Mouse (Mus musculus) v-Abl transformed pro-B cells (cell line): ENCODE measurements around the gene Atp8b4.
"Not testable (repeated sequence)": the region's sequence is repeated elsewhere in the genome, so short reads cannot be mapped to it uniquely, and the experiment has no call there.

Experiments
- in situ Hi-C, 2 experiments: fragments of 400-800 bp; cut with MboI; formaldehyde crosslinking; loops; one replicate each; pipeline ENCODE4 v1.15.1; 2025; ENCODE audit not compliant: unreplicated experiment in 2 of 2

Gene Atp8b4

DNA sequence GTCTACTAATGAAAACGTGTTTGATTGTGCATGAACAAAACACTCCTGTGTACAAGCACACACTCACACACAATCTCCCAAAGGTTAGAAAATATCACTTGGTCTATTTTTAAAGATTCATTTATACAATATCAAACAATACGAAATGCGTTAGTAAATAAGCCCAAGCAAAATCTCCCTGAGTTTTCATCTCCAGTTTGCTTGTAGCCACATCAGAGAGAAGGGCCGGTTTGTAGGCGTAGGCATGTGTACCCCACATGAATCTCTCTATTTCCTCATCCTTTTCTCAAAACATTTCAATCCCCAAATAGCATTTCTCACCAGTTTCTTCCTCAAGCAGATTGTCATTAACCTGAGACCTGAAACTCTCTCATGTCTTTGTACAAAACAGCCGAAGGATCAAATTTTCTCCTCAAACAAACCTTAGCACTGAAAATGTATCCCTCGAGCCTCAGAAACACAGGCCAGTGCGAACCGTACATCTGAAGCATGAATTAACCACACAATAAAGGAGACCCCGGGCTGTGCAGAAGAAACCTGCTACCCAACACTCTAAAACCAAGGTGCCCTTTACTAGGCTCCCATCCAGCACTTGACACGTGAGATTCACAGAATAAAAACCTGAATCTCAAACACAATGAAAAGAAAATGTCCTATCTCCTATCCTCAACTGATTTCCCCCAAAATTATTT, 1.6 kb downstream of the Atp8b4 start:
- in situ Hi-C loops, result no loop called here

- in situ Hi-C loops, result no loop called here
Observed at GRCm38 (mm10) chr2:126496838-126497237, 3.6 kb downstream of the Atp8b4 start.

DNA sequence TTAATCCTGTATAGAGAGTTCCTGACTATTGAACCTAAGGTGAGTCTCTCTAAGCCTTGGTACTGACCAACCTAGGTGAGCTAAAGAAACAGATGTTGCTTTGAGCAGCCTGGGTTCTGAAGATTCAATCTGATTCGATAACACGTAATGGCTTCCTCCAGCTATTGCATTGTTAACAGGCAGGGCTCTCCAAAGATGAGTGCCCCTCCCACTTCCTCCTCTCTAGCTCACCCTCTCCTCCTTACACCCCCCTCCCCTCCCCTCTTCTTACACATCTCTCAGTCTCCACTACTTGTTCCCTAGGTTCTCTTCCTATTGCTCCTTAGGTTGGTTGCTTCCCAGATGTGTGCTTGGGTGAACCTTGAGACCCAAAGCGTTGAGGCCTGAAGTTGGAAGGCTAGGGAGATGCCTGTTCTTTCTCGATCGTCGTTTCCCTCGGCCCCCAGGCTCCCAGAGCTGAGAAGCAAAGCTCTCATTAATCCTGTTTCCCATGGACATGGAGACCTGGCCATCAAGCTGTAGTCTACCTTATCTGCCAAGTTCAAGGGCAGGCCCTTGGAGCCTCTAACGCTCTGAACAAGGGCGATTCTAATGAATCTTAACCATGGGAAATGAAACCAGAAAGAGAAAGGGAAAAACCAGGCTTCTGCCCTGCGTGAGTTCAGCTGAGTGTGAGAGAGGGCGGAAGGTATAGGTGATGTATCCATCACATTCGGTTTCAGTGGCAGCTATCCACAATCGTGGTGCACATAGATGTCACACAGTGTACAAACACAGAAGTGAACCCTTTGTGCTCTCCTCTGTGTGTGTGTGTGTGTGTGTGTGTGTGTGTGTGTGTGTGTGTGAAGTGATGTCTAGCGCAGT, 4.4 kb downstream of the Atp8b4 start:
- in situ Hi-C loops, result no loop called here

- in situ Hi-C loops, result no loop called here
Observed at GRCm38 (mm10) chr2:126495230-126495629, 5.2 kb downstream of the Atp8b4 start.

GRCm38 (mm10) chr2:126493306-126493705, 7.2 kb downstream of the Atp8b4 start:
- in situ Hi-C loops, result no loop called here

DNA sequence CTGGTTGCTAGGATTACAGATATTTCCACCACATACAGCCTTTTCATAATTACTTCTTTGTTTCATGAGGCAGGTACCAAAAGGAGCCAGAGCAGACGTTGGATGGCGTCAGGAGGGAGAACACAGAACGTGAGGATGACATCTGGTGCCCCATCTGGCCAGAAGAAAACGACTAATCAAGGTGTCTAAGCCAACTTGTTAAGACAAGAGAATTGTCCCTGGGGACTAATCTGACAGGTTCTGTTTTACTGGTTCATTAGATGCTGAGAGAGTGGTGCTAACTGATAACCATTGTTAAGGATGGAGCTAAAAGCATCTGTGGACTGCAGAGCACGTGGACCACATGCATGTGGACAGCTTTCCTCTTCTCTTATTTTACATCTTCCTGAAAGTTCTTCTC, 7.8 kb downstream of the Atp8b4 start:
- in situ Hi-C loops, result no loop called here

DNA sequence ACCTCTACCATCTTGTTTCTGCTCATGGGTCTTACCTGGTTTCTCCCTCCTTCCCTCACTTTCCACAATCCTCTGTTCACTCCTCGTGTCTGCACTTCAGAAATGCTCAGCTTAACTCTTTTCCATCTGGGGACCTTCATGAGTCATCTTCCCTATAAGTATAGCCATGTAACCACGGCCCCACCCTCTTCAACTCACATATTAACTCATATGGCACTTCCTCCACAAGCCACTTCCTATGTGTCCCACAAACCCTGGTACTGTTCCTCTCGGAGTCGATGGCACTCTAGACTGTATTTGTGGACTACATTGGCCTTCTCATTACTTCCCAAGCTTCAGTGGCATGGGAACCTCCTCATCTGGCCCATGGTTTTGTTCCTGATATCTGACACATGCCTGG, 9.0 kb downstream of the Atp8b4 start:
- in situ Hi-C loops, result no loop called here

GRCm38 (mm10) chr2:126490573-126490972, 9.9 kb downstream of the Atp8b4 start:
- in situ Hi-C loops, result no loop called here

DNA sequence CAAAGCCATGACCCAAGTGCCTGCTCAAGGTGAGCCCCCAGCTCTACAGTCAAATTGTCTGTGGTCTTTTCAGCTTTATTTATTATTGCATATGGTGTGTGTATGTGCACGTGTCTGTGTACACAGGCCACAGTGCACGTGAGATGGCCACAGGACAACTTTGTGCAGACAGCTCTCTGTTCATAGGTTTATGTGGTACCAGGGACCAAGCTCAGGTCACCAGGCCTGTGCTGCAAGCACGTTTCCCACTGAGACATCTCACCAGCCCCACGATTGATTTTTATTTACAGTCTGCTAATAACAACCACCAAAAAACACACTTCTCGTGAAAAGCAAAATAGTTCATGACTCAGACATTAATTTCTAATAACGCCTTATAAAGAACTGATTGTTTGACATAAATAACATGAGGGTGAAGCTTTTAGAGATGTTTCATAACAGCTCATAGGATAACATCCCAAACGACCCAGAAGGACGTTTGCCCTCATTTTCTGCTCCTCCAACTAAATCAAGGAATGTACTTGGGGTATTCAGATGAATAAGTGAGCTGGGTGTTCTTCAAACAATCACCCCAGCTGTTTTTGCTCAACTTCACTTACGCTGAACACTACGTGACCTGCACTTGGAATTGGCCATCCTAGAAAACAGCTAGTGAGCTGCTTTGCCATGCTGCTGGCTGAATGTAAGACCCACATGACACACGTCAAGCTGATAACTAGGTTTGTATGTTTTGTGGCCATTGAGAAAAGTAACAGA, 15.0 kb downstream of the Atp8b4 start:
- in situ Hi-C loops, result no loop called here

GRCm38 (mm10) chr2:126483337-126483736, 17.1 kb downstream of the Atp8b4 start:
- in situ Hi-C loops, result no loop called here

GRCm38 (mm10) chr2:126477556-126477955, 22.9 kb downstream of the Atp8b4 start:
- in situ Hi-C loops, result no loop called here

GRCm38 (mm10) chr2:126475681-126476410, 24.6 kb downstream of the Atp8b4 start:
- in situ Hi-C loops, result no loop called here

DNA sequence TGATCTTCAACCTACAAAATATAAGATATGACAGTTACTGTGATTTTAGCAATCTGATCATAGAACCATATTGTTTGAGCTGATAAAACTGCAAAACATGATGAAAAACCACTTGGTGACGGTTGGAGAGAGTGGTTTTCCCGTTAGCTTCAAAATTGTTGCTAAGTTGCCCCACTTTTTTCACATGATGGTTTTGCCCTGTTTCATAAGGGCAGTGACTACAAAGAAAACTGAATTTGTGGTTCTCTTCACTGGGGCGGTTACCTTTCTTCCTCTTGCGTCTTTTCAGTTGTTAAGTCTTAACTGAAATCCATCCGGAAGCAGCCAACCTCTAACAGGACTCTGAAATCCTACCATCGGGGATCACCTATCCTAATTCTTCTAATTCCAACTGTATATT, 26.5 kb downstream of the Atp8b4 start:
- in situ Hi-C loops, result no loop called here

DNA sequence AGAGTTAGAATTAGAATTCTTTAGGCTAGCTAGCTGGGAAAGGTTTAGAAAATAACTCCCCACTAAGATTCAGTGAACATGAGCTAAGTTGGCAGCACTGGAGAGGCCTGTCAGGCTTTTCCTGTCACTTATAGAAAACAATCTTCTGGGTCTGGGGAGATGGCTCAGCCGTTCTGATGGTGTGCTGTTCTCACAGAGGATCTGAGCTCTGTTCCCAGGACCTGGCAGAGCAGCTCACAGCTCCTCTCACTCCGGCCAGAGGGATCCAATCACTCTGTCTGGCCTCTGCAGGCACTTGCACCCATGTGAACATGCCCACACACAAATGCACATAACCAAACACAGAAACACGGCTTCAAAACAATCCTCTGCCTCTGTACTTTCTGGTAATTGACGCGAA, 27.6 kb downstream of the Atp8b4 start:
- in situ Hi-C loops, result no loop called here

DNA sequence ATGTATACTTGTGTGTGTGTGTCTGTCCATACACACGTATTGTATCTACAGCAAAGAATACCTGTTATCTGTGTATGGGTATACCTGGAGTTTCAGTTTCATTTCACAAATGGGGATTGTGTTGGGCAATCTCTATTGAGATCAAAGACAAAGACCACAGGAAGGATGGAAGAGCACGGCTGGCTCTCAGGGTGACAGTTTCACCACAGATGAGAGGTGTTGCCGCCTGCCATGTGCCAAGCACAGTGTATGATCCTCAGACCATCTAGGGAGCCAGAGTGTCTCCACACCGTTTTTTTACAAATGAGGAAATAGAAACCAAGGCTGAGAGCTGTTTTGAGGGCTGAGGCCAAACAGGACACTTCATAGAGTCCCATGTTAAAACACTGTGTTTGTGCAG, 32.7 kb downstream of the Atp8b4 start:
- in situ Hi-C loops, result no loop called here

DNA sequence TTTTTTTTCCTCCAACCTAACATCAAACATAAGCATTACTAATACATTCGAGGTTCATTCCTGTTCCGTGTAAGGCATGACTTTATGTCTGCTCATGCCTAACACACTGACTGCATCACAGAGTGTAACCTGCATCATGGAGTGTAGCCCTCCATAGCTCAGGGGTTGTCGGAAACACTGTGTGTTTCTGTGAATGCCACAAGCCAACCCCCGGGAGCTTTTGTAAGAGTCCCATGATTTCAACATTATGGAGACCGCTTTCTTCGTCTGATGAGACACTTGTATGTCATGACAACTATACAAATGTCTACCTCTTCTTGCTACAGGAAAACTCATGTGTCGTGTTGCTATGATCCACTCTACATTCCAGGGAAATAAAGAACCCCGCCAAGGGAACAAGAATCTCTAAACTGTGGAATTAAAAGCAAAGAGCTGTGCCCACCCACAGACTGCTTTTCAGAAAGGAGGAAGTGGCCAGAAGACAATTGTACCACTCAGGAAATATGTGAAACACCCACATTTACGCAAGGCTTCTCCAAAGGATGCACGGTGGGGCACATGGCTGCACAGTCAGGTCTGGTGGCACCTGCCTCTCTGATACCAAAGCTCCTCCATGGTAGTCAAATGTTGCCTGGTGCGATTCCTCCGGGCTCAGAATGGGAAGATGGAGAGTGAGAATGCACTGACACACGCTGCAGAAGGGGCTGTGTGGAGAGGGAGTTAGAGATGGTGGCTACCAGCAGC, 33.9 kb downstream of the Atp8b4 start:
- in situ Hi-C loops, result no loop called here

- in situ Hi-C loops, result no loop called here
Observed at GRCm38 (mm10) chr2:126458661-126459060, 41.8 kb downstream of the Atp8b4 start.

- in situ Hi-C loops, result not testable (repeated sequence)
Observed at GRCm38 (mm10) chr2:126457759-126458158, 42.7 kb downstream of the Atp8b4 start.

GRCm38 (mm10) chr2:126450937-126451302, 49.6 kb downstream of the Atp8b4 start:
- in situ Hi-C loops, result no loop called here
